Mouse (Mus musculus): Measurements from ENCODE around the gene Gpr137. TPM values are rescaled to one million over a fixed set of nuclear protein-coding genes. Genes with fewer than 3 reads are reported as not detected.
A peak's percentile ranks its signal among the peaks of the same experiment; 100 is the strongest.

Gene Gpr137
- polyA plus RNA-seq, 1 experiment from 2014 or later: 20.2 TPM

GRCm38 (mm10) chr19:6968491-6969271 lies 26.4 kb upstream of the Gpr137 start:
- peak overlapping the region; percentile 75 for H3K4me3 ChIP-seq (replicated peaks; ENCODE audit: low read length)
- peaks cover 23% of the 10 kb centered on the region for H3K36me3 ChIP-seq (ENCODE audit: control insufficient read depth, insufficient read depth, low read length)
- peak; percentile 45; the same call in 1 of the 2 replicates for ATAC-seq (ENCODE audit: insufficient read depth, low FRiP score)
- H3K27me3 ChIP-seq (ENCODE audit: control insufficient read depth, insufficient read depth, low read length): no peaks in the 10 kb centered on the region
- WGBS: 7% methylated on average over 15 of the region's 15 CpGs
- H3K9ac ChIP-seq (ENCODE audit: low read length): peak overlapping the region; percentile 85
- H3K9me3 ChIP-seq (replicated peaks; ENCODE audit: control insufficient read depth, low read length): no peaks in the 10 kb centered on the region
- peaks cover 41% of the 10 kb centered on the region for H3K4me1 ChIP-seq (ENCODE audit: control insufficient read depth, insufficient read depth, low read length)
- peak overlapping the region; percentile 74 for H3K4me2 ChIP-seq (ENCODE audit: low read depth, low read length)
- peak overlapping the region; percentile 78 for H3K27ac ChIP-seq (ENCODE audit: low read length)

GRCm38 (mm10) chr19:6956461-6956860 lies 14.2 kb upstream of the Gpr137 start:
- Histone ChIP-seq H3K36me3 (ENCODE audit: control insufficient read depth, insufficient read depth, low read length) (peaks cover 31% of the 10 kb centered on the region), H3K4me1 (ENCODE audit: control insufficient read depth, insufficient read depth, low read length) (peaks cover 14% of the 10 kb centered on the region; the same call in 1 of the 2 replicates)
- 83% methylated on average over 10 of the region's 10 CpGs for WGBS

GRCm38 (mm10) chr19:6955424-6955823 lies 13.1 kb upstream of the Gpr137 start:
- H3K36me3 ChIP-seq (ENCODE audit: control insufficient read depth, insufficient read depth, low read length): peaks cover 28% of the 10 kb centered on the region
- 0 out of 2 replicates have a peak overlapping the region, but pooled peaks have one; percentile 13 for H3K9ac ChIP-seq (ENCODE audit: low read length)
- no peak overlapping the region for H3K4me2 ChIP-seq (ENCODE audit: low read depth, low read length)
- 76% methylated on average over 7 of the region's 7 CpGs for WGBS
- H3K27me3 ChIP-seq (ENCODE audit: control insufficient read depth, insufficient read depth, low read length): no peaks in the 10 kb centered on the region
- no peak overlapping the region for H3K4me3 ChIP-seq (replicated peaks; ENCODE audit: low read length)
- no peaks in the 10 kb centered on the region for H3K9me3 ChIP-seq (replicated peaks; ENCODE audit: control insufficient read depth, low read length)
- no peak overlapping the region for H3K27ac ChIP-seq (ENCODE audit: low read length)
- no peak for ATAC-seq (ENCODE audit: insufficient read depth, low FRiP score)
- peaks cover 14% of the 10 kb centered on the region; the same call in 1 of the 2 replicates for H3K4me1 ChIP-seq (ENCODE audit: control insufficient read depth, insufficient read depth, low read length)

More at GRCm38 (mm10) chr19:6956461-6956860, 14.2 kb upstream of the Gpr137 start:
- Histone ChIP-seq H3K4me2 (ENCODE audit: low read depth, low read length) (no peak overlapping the region), H3K27me3 (ENCODE audit: control insufficient read depth, insufficient read depth, low read length) (no peaks in the 10 kb centered on the region), H3K9ac (ENCODE audit: low read length) (no peak overlapping the region), H3K9me3 (replicated peaks; ENCODE audit: control insufficient read depth, low read length) (no peaks in the 10 kb centered on the region), H3K4me3 (replicated peaks; ENCODE audit: low read length) (no peak overlapping the region), H3K27ac (ENCODE audit: low read length) (no peak overlapping the region)
- ATAC-seq (ENCODE audit: insufficient read depth, low FRiP score): no peak

- Histone ChIP-seq H3K27ac (ENCODE audit: low read length) (no peak overlapping the region), H3K9me3 (replicated peaks; ENCODE audit: control insufficient read depth, low read length) (no peaks in the 10 kb centered on the region), H3K27me3 (ENCODE audit: control insufficient read depth, insufficient read depth, low read length) (no peaks in the 10 kb centered on the region), H3K4me2 (ENCODE audit: low read depth, low read length) (no peak overlapping the region), H3K4me1 (ENCODE audit: control insufficient read depth, insufficient read depth, low read length) (peaks cover 27% of the 10 kb centered on the region), H3K9ac (ENCODE audit: low read length) (0 out of 2 replicates have a peak overlapping the region, but pooled peaks have one; percentile 27), H3K4me3 (replicated peaks; ENCODE audit: low read length) (no peak overlapping the region), H3K36me3 (ENCODE audit: control insufficient read depth, insufficient read depth, low read length) (peaks cover 20% of the 10 kb centered on the region)
- ATAC-seq (ENCODE audit: insufficient read depth, low FRiP score): no peak
- WGBS: 58% methylated on average over 9 of the region's 9 CpGs
Observed at GRCm38 (mm10) chr19:6954046-6954445, 11.8 kb upstream of the Gpr137 start.

- Histone ChIP-seq H3K4me3 (replicated peaks; ENCODE audit: low read length) (peak overlapping the region; percentile 68), H3K36me3 (ENCODE audit: control insufficient read depth, insufficient read depth, low read length) (peaks cover 10% of the 10 kb centered on the region), H3K9ac (ENCODE audit: low read length) (peak overlapping the region; percentile 82), H3K27me3 (ENCODE audit: control insufficient read depth, insufficient read depth, low read length) (no peaks in the 10 kb centered on the region), H3K4me1 (ENCODE audit: control insufficient read depth, insufficient read depth, low read length) (peaks cover 27% of the 10 kb centered on the region), H3K4me2 (ENCODE audit: low read depth, low read length) (peak overlapping the region; percentile 62), H3K27ac (ENCODE audit: low read length) (peak overlapping the region; percentile 98), H3K9me3 (replicated peaks; ENCODE audit: control insufficient read depth, low read length) (no peaks in the 10 kb centered on the region)
- ATAC-seq (ENCODE audit: insufficient read depth, low FRiP score): peak; percentile 18; the same call in 1 of the 2 replicates
- 8% methylated on average over 3 of the region's 3 CpGs for WGBS
Observed at GRCm38 (mm10) chr19:6952712-6953037, 10.4 kb upstream of the Gpr137 start.

GRCm38 (mm10) chr19:6951994-6952711 lies 9.9 kb upstream of the Gpr137 start:
- peak overlapping the region; percentile 62 for H3K4me2 ChIP-seq (ENCODE audit: low read depth, low read length)
- H3K4me1 ChIP-seq (ENCODE audit: control insufficient read depth, insufficient read depth, low read length): peaks cover 27% of the 10 kb centered on the region
- H3K36me3 ChIP-seq (ENCODE audit: control insufficient read depth, insufficient read depth, low read length): peaks cover 10% of the 10 kb centered on the region
- peak overlapping the region; percentile 68 for H3K4me3 ChIP-seq (replicated peaks; ENCODE audit: low read length)
- 2% methylated on average over 31 of the region's 31 CpGs for WGBS
- no peaks in the 10 kb centered on the region for H3K27me3 ChIP-seq (ENCODE audit: control insufficient read depth, insufficient read depth, low read length)
- no peaks in the 10 kb centered on the region for H3K9me3 ChIP-seq (replicated peaks; ENCODE audit: control insufficient read depth, low read length)
- peak; percentile 41 for ATAC-seq (ENCODE audit: insufficient read depth, low FRiP score)
- peak overlapping the region; percentile 98 for H3K27ac ChIP-seq (ENCODE audit: low read length)
- H3K9ac ChIP-seq (ENCODE audit: low read length): peak overlapping the region; percentile 82

- Histone ChIP-seq H3K9me3 (replicated peaks; ENCODE audit: control insufficient read depth, low read length) (no peaks in the 10 kb centered on the region), H3K4me1 (ENCODE audit: control insufficient read depth, insufficient read depth, low read length) (peaks cover 27% of the 10 kb centered on the region), H3K36me3 (ENCODE audit: control insufficient read depth, insufficient read depth, low read length) (peaks cover 10% of the 10 kb centered on the region), H3K27ac (ENCODE audit: low read length) (peak overlapping the region; percentile 98), H3K4me3 (replicated peaks; ENCODE audit: low read length) (peak overlapping the region; percentile 68), H3K27me3 (ENCODE audit: control insufficient read depth, insufficient read depth, low read length) (no peaks in the 10 kb centered on the region), H3K4me2 (ENCODE audit: low read depth, low read length) (peak overlapping the region; percentile 62), H3K9ac (ENCODE audit: low read length) (peak overlapping the region; percentile 82)
- ATAC-seq (ENCODE audit: insufficient read depth, low FRiP score): peak; percentile 81
- WGBS: under 1% methylated on average over 35 of the region's 35 CpGs
Observed at GRCm38 (mm10) chr19:6951381-6951968, 9.2 kb upstream of the Gpr137 start.

- under 1% methylated on average over 28 of the region's 28 CpGs for WGBS
- ATAC-seq (ENCODE audit: insufficient read depth, low FRiP score): peak; percentile 35; the same call in 1 of the 2 replicates
- H3K36me3 ChIP-seq (ENCODE audit: control insufficient read depth, insufficient read depth, low read length): peaks cover 9% of the 10 kb centered on the region
- peak overlapping the region; percentile 62 for H3K4me2 ChIP-seq (ENCODE audit: low read depth, low read length)
- no peaks in the 10 kb centered on the region for H3K27me3 ChIP-seq (ENCODE audit: control insufficient read depth, insufficient read depth, low read length)
- H3K4me3 ChIP-seq (replicated peaks; ENCODE audit: low read length): peak overlapping the region; percentile 68
- H3K4me1 ChIP-seq (ENCODE audit: control insufficient read depth, insufficient read depth, low read length): peaks cover 27% of the 10 kb centered on the region
- H3K9me3 ChIP-seq (replicated peaks; ENCODE audit: control insufficient read depth, low read length): no peaks in the 10 kb centered on the region
- peak overlapping the region; percentile 82 for H3K9ac ChIP-seq (ENCODE audit: low read length)
- peak overlapping the region; percentile 98 for H3K27ac ChIP-seq (ENCODE audit: low read length)
Observed at GRCm38 (mm10) chr19:6950613-6951153, 8.4 kb upstream of the Gpr137 start.

Data from stomach, embryonic 16.5 days (tissue).